Mouse (Mus musculus) spleen, adult 2 months (tissue): ENCODE results near the gene Lrrn2. TPM values are rescaled to one million over a fixed set of nuclear protein-coding genes. Genes with fewer than 3 reads are reported as not detected.
"Not testable (repeated sequence)": the region's sequence is repeated elsewhere in the genome, so short reads cannot be mapped to it uniquely, and the experiment has no call there.

ENCODE experiments used
- DNase-seq, 2 experiments: peaks; one replicate each; pipeline versions ENCODE4 v3.0.0 to v3.0.0-alpha.2; 2012 to 2021; ENCODE audit warnings: low spot score in 2 of 2, low read depth in 1 of 2
- H3K27ac ChIP-seq: fragments of 200-500 bp; 2 replicates; pipeline ENCODE4 v1.5.1; 2012; ENCODE audit warnings: low read length, inconsistent platforms; ENCODE audit not compliant: insufficient read depth
- H3K27me3 ChIP-seq: fragments of 200-500 bp; 2 replicates; pipeline ENCODE4 v1.6.1; 2012; ENCODE audit warnings: mild to moderate bottlenecking, moderate library complexity, low read length, inconsistent platforms; ENCODE audit not compliant: control insufficient read depth, insufficient read depth
- H3K36me3 ChIP-seq: fragments of 200-500 bp; 2 replicates; pipeline ENCODE4 v1.6.1; 2012; ENCODE audit warnings: mild to moderate bottlenecking, low read length, inconsistent platforms; ENCODE audit not compliant: control insufficient read depth, insufficient read depth
- H3K4me1 ChIP-seq: fragments of 200-500 bp; 2 replicates; pipeline ENCODE4 v1.6.1; 2011; ENCODE audit warnings: inconsistent platforms; ENCODE audit not compliant: control insufficient read depth, insufficient read depth, insufficient read length
- H3K4me3 ChIP-seq: fragments of 200-500 bp; 2 replicates; pipeline ENCODE4 v1.5.1; 2011; ENCODE audit warnings: mild to moderate bottlenecking, inconsistent platforms; ENCODE audit not compliant: insufficient read depth, insufficient read length; ENCODE audit errors: extremely low read depth
- CTCF ChIP-seq: fragments of 200-500 bp; IDR thresholded peaks from 2 replicates; pipeline ENCODE4 v1.5.1; 2011; ENCODE audit warnings: mild to moderate bottlenecking, inconsistent platforms; ENCODE audit not compliant: insufficient read depth, insufficient read length, insufficient replicate concordance; ENCODE audit errors: extremely low read depth
- POLR2A ChIP-seq: fragments of 200-500 bp; IDR thresholded peaks from 2 replicates; pipeline ENCODE4 v1.6.1; 2011; ENCODE audit warnings: low read depth, low read length, inconsistent platforms
- WGBS: fragments of 180-500 bp; shearing (Covaris S2); methylation state at CpG from one replicate; pipeline ENCODE4 v1.1.7; 2018; 5-methylcytosine and 5-hydroxymethylcytosine counted together
- polyA plus RNA-seq: library from polyadenylated mRNA; depleted of rRNA; stranded (reverse); fragments of >200 nt; gene quantifications from 2 replicates; pipeline ENCODE4 v1.2.3, GENCODE M21; 2012

Lrrn2 gene
- polyA plus RNA-seq, 1 experiment, result 0.41 TPM

DNA sequence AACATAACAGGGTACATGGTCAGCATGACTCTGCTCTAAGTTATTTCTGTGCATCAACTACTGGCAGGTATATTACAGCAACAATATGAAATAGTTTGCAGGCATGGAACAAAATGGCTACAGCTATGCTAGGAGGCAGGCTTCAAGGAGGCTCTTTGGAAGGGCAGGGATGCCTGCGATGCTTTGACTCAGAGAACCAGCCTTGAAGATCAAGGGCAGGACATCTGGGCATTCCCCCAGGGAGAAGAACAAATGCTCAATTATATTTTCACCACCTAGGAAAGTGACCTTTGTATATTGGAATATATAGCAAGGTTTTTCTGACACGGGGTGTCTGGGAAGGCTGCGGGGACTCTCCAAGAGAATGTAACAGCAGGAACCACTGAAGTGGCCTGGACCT, 81.7 kb downstream of the Lrrn2 start:
- Histone ChIP-seq H3K27me3 (no peaks in the 10 kb centered on the region), H3K4me1 (no peaks in the 10 kb centered on the region), H3K4me3 (no peak overlapping the region), H3K36me3 (no peaks in the 10 kb centered on the region), H3K27ac (no peak overlapping the region)
- DNase-seq, result no peak
- WGBS, result 97% methylated on average over 3 of the region's 3 CpGs
- TF ChIP-seq CTCF (no peak), POLR2A (no peak)

DNA sequence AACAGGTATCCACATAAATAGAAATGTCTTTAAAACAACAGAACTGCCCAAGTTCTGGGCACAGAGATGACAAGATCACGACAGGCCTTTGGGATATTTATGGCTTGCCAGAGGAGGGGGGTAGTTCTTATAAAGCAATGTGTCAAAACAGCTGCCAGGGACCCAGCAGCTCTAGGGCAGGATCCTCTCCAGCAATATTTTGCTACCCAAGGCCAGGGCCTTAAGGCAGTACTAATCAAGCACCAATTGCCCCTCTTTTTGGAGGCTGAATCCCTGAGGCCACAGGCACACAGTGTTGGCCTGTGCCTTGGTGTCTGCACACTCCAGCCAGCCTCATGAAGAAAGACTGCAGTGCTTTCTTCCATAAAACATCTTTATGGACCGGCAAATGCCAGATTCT, 84.0 kb downstream of the Lrrn2 start:
- Histone ChIP-seq H3K4me1 (no peaks in the 10 kb centered on the region), H3K27ac (no peak overlapping the region), H3K27me3 (no peaks in the 10 kb centered on the region), H3K4me3 (no peak overlapping the region), H3K36me3 (no peaks in the 10 kb centered on the region)
- WGBS, result 89% methylated on average over 2 of the region's 2 CpGs
- no peak for DNase-seq
- TF ChIP-seq POLR2A, result no peak
- TF ChIP-seq CTCF, result no peak

DNA sequence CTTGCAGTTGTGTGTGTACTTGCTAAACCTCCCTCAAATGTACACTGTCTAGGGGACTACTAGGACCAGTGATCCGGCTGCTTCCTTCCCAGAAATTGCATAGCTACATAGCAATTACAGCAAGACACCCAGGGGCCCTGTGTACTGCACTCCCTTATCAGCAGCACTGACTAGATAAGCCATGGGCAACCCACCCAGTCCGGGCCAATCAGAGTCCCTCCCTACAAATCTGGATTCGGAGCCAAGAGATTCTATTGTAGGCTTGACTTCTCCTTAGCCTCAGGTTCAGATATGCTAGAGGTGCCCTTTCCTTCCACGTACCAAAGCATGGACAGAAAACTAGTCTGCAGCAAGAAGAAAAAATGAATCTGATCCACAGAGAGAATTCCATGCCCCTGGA, 84.6 kb downstream of the Lrrn2 start:
- H3K4me1 ChIP-seq, result no peaks in the 10 kb centered on the region
- 80% methylated on average over 4 of the region's 4 CpGs for WGBS
- no peaks in the 10 kb centered on the region for H3K27me3 ChIP-seq
- H3K4me3 ChIP-seq, result no peak overlapping the region
- no peak overlapping the region for H3K27ac ChIP-seq
- no peaks in the 10 kb centered on the region for H3K36me3 ChIP-seq
- TF ChIP-seq CTCF (no peak), POLR2A (no peak)
- no peak for DNase-seq

DNA sequence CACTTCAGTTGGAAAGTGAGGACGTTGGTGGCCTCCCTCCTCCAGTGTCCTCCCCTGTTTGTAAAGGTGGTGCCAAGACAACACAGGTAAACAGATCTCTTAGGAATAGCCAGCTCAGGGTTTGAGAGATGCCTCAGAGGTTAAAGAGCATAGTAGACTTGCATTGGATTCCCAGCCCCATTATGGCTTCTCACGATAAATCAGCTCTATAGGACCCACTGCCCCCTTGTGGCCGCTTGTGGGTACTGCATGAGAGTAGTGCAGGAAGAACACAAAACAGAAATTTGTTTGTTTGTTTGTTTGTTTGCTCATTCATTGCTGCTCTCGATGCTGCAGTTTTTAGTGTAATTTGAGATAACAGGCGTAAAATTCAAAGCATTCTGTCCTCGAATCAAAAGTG, 88.6 kb downstream of the Lrrn2 start:
- TF ChIP-seq POLR2A, result no peak
- peak; percentile 47; the same call in 1 of the 2 replicates for TF ChIP-seq CTCF
- peak; percentile 15 to 41 for DNase-seq
- H3K27me3 ChIP-seq, result no peaks in the 10 kb centered on the region
- H3K27ac ChIP-seq, result no peak overlapping the region
- H3K36me3 ChIP-seq, result no peaks in the 10 kb centered on the region
- 27% methylated on average over 6 of the region's 6 CpGs for WGBS
- no peak overlapping the region for H3K4me3 ChIP-seq
- H3K4me1 ChIP-seq, result no peaks in the 10 kb centered on the region

DNA sequence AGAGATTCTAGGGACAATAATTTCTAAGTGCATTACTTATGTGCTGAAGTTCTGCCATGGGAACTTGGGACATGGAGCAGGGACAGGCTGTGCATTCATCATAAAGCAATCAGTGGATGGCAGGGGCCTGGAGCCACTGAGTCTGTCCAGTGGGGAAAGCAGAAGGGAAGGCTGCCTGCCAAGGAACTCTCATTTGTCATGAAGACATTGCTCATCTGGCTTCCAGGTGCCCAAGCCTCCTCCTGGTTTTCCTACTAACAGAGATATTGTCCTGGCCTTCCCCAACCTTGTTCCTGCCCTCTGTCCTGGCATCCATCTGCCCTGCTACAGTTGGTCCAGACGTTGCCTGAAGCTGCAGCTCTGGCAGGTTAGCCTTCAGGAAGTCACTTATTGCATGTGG, 97.3 kb downstream of the Lrrn2 start:
- no peak overlapping the region for H3K27ac ChIP-seq
- DNase-seq, result no peak
- WGBS, result 81% methylated on average over 1 of the region's 1 CpGs
- TF ChIP-seq POLR2A, result no peak
- TF ChIP-seq CTCF, result no peak
- H3K4me3 ChIP-seq, result no peak overlapping the region
- H3K36me3 ChIP-seq, result peaks cover 5% of the 10 kb centered on the region; the same call in 1 of the 2 replicates
- H3K4me1 ChIP-seq, result no peaks in the 10 kb centered on the region
- H3K27me3 ChIP-seq, result no peaks in the 10 kb centered on the region

DNA sequence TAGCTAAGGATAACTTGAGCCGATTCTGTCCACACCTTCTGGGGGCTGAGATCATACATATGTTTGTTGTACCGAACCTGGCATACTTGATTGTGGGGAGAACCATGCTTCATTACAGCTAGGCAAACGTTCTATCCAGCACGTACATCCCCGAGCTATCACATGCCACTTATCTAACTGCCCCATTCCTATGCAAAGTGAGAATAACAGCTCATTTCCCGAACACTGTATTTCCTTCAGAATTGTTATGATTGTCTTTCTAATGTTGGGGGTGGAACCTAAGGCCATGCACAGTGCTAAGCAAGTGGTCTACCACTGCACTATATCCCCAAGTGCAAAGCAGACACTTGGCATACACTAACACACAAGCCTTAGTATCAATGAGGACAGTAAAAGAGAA, 101.2 kb downstream of the Lrrn2 start:
- H3K4me3 ChIP-seq, result no peak overlapping the region
- 94% methylated on average over 6 of the region's 6 CpGs for WGBS
- H3K27ac ChIP-seq, result no peak overlapping the region
- peaks cover 20% of the 10 kb centered on the region for H3K36me3 ChIP-seq
- H3K27me3 ChIP-seq, result no peaks in the 10 kb centered on the region
- TF ChIP-seq POLR2A (no peak), CTCF (no peak)
- no peak for DNase-seq
- H3K4me1 ChIP-seq, result no peaks in the 10 kb centered on the region

DNA sequence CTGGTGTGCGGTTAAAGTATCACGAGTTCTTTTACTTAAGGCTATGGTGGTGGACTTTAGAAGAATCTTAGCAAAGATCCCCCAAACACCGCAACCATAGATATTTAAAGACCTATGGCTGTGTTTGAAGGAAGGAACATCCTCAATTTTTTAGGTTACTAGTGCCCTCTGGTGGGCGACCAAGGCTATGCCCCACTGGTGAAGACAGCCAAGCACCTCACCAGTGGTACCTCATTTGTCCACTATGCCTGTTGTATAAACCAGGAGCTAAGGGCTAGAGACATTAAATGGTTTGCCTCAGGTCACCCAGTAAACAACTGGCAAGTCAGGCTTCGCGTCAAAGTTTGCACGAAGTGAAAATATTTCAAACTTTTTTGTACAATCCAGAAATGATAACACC, 102.7 kb downstream of the Lrrn2 start:
- peak; percentile 14 to 44 for DNase-seq
- Histone ChIP-seq H3K36me3 (peaks cover 24% of the 10 kb centered on the region), H3K4me1 (no peaks in the 10 kb centered on the region), H3K4me3 (no peak overlapping the region), H3K27me3 (no peaks in the 10 kb centered on the region), H3K27ac (no peak overlapping the region)
- WGBS, result 74% methylated on average over 7 of the region's 7 CpGs
- TF ChIP-seq POLR2A (no peak), CTCF (peak; percentile 29; the same call in 1 of the 2 replicates)

DNA sequence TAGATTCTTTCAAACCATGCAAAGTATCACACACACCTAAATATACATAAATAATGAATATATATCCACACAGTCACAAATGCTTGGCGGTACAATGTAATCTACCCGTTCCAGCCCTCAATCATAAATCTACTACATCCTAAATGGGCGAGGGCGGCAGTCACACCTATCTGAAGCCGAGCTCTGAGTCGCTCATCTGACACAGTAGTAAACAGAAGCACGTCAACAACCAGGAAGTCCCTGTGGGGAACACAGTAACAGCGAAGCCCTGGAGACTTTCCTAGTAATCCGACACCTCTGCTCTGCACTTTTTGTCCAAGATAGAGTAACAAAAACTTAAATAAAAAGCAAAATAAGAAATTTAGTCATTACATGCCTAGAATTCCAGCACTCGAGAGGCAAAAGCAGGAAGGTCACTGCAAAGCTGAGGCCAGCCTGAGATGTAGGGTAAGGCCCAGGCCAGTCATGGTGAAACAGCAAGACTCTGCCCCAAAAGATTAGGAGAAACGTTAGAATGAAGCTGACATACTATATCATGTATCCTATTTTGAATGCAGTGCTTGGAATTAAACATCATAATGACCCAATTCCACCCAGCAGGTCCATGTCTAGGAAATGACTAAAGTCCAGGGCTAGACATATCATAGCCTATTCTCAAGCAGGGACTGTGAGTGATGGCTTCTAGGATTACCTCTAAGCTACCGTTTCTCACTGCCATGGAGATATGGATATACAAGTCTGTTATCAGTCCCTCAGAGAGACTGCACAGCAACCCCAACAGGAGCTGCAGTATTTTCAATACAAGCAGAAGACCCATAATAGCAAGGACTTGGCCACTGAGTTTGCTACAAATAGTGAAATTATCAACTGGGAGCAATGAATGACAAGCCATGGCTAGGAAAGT, 108.7 kb downstream of the Lrrn2 start:
- peaks cover 45% of the 10 kb centered on the region for H3K36me3 ChIP-seq
- H3K27ac ChIP-seq, result not testable (repeated sequence)

More for the DNA sequence above, 108.7 kb downstream of the Lrrn2 start:
- WGBS, result 83% methylated on average over 12 of the region's 12 CpGs
- H3K27me3 ChIP-seq, H3K4me3 ChIP-seq, H3K4me1 ChIP-seq, DNase-seq: not testable (repeated sequence)
